Comparison of ENCODE assay signal across 8 mouse cellular contexts in the genomic region with DNA sequence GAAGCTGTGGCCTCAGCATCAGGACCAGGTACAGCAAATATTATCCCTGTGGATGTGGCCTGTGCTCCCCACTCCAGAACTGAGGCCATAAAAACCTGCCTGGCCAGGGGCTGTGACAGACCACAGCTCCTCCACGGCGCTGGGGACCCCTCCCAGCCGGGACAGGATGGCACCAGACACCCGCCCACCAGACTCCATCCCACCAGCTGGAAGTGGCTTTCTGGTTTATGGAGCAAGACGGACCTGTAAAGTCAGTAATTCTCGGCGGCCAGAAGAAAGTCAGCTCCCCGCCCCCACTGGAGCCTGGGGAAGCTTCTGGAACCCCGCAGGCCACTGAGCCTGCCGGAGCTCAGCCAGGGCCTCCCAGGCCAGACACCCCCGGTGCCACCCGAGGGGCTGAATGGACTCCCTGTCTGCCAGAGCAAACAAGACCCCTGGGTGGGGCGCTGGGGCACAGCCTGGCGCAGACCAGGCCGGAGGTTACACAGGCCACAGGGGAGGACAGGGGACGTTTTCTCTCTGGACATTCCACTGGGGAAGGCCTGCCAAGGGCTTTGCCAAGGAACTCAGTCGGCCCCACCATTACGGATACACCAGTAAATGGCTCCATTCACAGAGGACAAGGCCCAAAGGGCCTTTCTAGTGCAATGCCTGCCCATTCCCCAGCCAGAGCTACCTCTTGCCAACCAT.
DNase-seq lines count a peak whose midpoint lies in the region; ATAC-seq and TF ChIP-seq lines count a peak whose summit lies in the region.

No protein-coding gene starts in this region.

- no peaks in the 10 kb centered on the region for H3K27me3 ChIP-seq in G1E (ENCODE audit: insufficient read depth, low read length)
- H3K27me3 ChIP-seq in forebrain, embryonic 15.5 days, result no peaks in the 10 kb centered on the region
- 0 out of 2 replicates have a peak, but pooled peaks cover 3% of the 10 kb centered on the region for H3K27me3 ChIP-seq in hindbrain, embryonic 15.5 days
- H3K27me3 ChIP-seq in neural tube, embryonic 15.5 days (replicated peaks), result no peaks in the 10 kb centered on the region

- no peak for ATAC-seq in G1E (ENCODE audit: extremely low read depth, insufficient number of reproducible peaks, low FRiP score, poor library complexity, severe bottlenecking)
- peak; percentile 58 for ATAC-seq in forebrain, embryonic 15.5 days (replicated peaks)
- peak; percentile 80 for ATAC-seq in hindbrain, embryonic 15.5 days (ENCODE audit: low FRiP score, low read depth)
- ATAC-seq in neural tube, embryonic 15.5 days (ENCODE audit: low FRiP score), result peak; percentile 65
- no peak for ATAC-seq in megakaryocyte, adult 5-6 weeks (ENCODE audit: poor library complexity, severe bottlenecking)

- H3K9ac ChIP-seq in forebrain, embryonic 15.5 days (replicated peaks), result no peak overlapping the region
- no peak overlapping the region for H3K9ac ChIP-seq in hindbrain, embryonic 15.5 days
- H3K9ac ChIP-seq in neural tube, embryonic 15.5 days (replicated peaks), result no peak overlapping the region; the same call in 1 of the 2 replicates

- DNase-seq in G1E (ENCODE audit: low spot score), result no peak
- DNase-seq in brain, adult 2 months (ENCODE audit: low read depth, low spot score), result peak; percentile 92
- DNase-seq in left cerebral cortex, adult 18-20 months (ENCODE audit: low spot score in 2 of 2), result peak; percentile 30 to 49
- no peak for DNase-seq in spleen, postnatal 14 days (ENCODE audit: low spot score in 2 of 2)

- H3K36me3 ChIP-seq in G1E (replicated peaks), result no peaks in the 10 kb centered on the region
- no peaks in the 10 kb centered on the region for H3K36me3 ChIP-seq in forebrain, embryonic 15.5 days
- H3K36me3 ChIP-seq in hindbrain, embryonic 15.5 days, result no peaks in the 10 kb centered on the region
- H3K36me3 ChIP-seq in neural tube, embryonic 15.5 days, result no peaks in the 10 kb centered on the region

- no peak for TF ChIP-seq CTCF in G1E (IDR thresholded peaks at IDR 0.05; ENCODE audit: low read depth, low read length)

- no peaks in the 10 kb centered on the region for H3K9me3 ChIP-seq in G1E (replicated peaks)
- 0 out of 2 replicates have a peak, but pooled peaks cover 6% of the 10 kb centered on the region for H3K9me3 ChIP-seq in forebrain, embryonic 15.5 days
- H3K9me3 ChIP-seq in hindbrain, embryonic 15.5 days, result no peaks in the 10 kb centered on the region
- H3K9me3 ChIP-seq in neural tube, embryonic 15.5 days (replicated peaks), result 0 out of 2 replicates have a peak, but pooled peaks cover 3% of the 10 kb centered on the region

- WGBS in forebrain, embryonic 15.5 days, result 49% methylated on average over 18 of the region's 18 CpGs
- WGBS in hindbrain, embryonic 15.5 days, result 34% methylated on average over 18 of the region's 18 CpGs
- WGBS in neural tube, embryonic 15.5 days, result 25% methylated on average over 18 of the region's 18 CpGs

- peak overlapping the region; percentile 57; the same call in 1 of the 2 replicates for H3K4me3 ChIP-seq in G1E (ENCODE audit: low read depth, low read length)
- H3K4me3 ChIP-seq in forebrain, embryonic 15.5 days, result no peak overlapping the region
- H3K4me3 ChIP-seq in hindbrain, embryonic 15.5 days, result no peak overlapping the region
- no peak overlapping the region for H3K4me3 ChIP-seq in neural tube, embryonic 15.5 days (replicated peaks)

- H3K4me1 ChIP-seq in G1E (ENCODE audit: insufficient read depth, low read depth, low read length), result peaks cover 63% of the 10 kb centered on the region
- H3K4me1 ChIP-seq in forebrain, embryonic 15.5 days, result peaks cover 30% of the 10 kb centered on the region
- peaks cover 26% of the 10 kb centered on the region for H3K4me1 ChIP-seq in hindbrain, embryonic 15.5 days (replicated peaks)
- H3K4me1 ChIP-seq in neural tube, embryonic 15.5 days, result peaks cover 28% of the 10 kb centered on the region

- H3K27ac ChIP-seq in forebrain, embryonic 15.5 days (replicated peaks), result peak overlapping the region; percentile 78
- H3K27ac ChIP-seq in hindbrain, embryonic 15.5 days (replicated peaks), result peak overlapping the region; percentile 80
- peak overlapping the region; percentile 83 for H3K27ac ChIP-seq in neural tube, embryonic 15.5 days (replicated peaks)

- peak overlapping the region; percentile 29; the same call in 1 of the 2 replicates for H3K4me2 ChIP-seq in forebrain, embryonic 15.5 days (replicated peaks)
- peak overlapping the region; percentile 42 for H3K4me2 ChIP-seq in hindbrain, embryonic 15.5 days
- peak overlapping the region; percentile 33 for H3K4me2 ChIP-seq in neural tube, embryonic 15.5 days

Comparison
In these comparisons a context has a peak if more than half of its experiments do, and no peak if none do; other contexts are left out.
1. ATAC-seq: peak in forebrain, embryonic 15.5 days (single experiment), hindbrain, embryonic 15.5 days (single experiment) and neural tube, embryonic 15.5 days (single experiment); none in G1E (single experiment) and megakaryocyte, adult 5-6 weeks (single experiment).
2. DNase-seq: peak in brain, adult 2 months (single experiment) and left cerebral cortex, adult 18-20 months (2 of 2); none in G1E (single experiment) and spleen, postnatal 14 days (0 of 2).
3. Peak in every context shown above with its lines, with median percentiles within 50 percentile points of each other: H3K27ac ChIP-seq and H3K4me2 ChIP-seq.